Mouse (Mus musculus): Measurements from ENCODE around the gene Trim43a.
"Not testable (repeated sequence)": the region's sequence is repeated elsewhere in the genome, so short reads cannot be mapped to it uniquely, and the experiment has no call there.

Trim43a gene

DNA sequence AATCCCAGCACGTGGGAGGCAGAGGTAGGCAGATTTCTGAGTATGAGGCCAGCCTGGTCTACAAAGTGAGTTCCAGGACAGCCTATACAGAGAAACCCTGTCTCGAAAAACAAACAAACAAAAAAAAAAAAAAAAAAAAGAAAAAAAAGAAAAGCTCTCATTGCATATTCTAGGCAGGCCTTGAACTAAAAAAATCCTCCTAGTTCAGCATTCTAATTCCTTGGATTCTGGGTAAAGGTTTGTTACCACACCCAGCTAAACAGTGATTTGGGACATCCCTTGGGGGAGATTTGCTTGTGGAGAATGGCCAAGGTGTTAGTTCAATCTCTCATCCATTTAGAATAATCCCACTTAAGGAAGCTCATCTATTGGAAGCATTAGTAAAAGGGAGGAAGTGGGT lies at the start of gene Trim43a:
Gene Trim43a, plus strand, starts transcription at position 301 of the 400 bp plus-strand sequence.
- DNase-seq (ENCODE audit: low spot score in 2 of 2): not testable (repeated sequence)

DNA sequence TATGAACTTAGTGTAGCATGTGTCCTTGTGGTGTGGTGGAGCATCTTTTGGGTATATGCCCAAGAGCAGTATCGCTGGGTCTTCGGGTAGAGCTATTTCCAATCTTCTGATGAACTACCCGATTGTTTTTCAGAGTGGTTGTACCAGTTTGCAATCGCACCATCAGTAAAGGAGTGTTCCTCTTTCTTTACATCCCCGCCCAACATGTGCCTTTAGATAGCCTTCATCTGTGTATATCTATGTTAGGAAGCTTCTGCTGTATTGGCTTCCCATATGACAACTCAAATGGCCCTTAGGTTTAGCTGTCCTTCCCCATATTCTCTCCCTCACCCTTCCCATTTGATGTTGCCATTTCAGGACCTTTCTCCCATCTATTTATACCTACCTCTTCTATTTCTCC lies 46.6 kb upstream of the Trim43a start:
- DNase-seq (ENCODE audit: low spot score in 2 of 2): no peak

DNA sequence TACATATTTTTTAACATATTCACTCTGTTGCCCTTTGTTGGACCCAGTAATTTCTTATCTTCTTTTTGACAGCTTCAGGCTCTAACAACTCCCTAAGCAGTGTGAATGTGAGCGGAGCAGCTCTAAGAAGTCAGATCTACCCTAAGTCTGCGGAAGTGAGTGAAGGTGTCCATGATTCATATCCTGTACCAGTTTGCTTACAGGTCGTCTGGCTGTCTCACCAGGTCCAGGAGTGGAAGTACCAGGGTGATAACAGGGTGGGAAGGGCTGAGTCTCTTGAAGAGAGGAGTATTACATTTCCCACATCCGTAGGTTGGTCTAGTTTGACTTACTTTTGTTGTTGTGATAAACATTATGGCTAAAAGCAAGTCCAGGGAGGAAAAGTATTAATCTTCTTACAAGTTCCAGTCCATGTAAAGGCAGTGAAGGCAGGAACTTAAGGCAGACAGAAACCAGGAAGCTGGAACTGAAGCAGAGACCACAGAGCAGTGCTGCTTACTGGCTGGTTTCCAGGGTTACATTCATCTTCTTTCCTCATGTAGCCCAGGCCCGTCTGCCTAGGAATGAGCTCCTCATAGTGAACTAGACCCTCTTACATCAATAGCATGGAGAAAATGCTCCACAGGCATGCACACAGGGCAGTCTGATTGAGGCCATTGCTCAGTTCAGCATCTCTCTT lies 41.0 kb upstream of the Trim43a start:
- DNase-seq (ENCODE audit: low spot score in 2 of 2): no peak

DNA sequence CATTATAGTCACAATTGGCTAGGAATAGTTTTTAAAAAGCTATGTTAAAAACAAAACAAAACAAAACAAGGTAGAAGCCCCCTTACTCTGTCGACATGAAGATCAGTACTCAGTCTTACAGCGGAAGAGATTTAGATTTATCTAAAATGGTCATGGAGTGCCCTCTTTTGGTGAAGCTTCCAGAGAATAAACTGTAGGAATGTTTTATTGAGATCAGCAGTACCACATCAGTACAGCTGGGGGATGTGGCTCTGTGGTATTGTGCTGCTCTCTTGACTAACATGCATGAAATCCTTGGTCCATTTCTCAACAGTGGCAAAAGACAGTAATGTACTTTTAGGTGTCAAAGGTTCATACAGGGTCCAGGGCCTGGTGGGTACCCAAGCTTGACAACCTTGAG lies 37.9 kb upstream of the Trim43a start:
- no peak for DNase-seq (ENCODE audit: low spot score in 2 of 2)

DNA sequence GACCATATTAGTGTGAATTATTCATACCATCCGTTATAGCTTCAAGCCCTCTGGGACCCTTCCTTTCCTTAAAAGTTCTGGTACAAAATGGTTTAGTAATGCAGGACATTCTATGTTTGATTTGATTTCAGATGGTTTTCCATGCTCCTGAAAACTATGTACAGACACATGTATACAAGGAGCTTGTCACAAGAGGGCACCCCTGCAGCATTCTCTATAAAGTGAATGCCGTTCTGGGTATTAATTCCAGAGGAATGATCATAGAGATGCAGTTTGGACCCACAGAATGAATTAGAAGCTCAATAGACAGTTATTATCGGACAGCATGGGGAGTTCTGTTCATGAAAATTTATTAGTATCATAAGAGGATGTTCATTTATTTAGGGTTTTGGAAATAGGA lies 35.2 kb upstream of the Trim43a start:
- no peak for DNase-seq (ENCODE audit: low spot score in 2 of 2)

DNA sequence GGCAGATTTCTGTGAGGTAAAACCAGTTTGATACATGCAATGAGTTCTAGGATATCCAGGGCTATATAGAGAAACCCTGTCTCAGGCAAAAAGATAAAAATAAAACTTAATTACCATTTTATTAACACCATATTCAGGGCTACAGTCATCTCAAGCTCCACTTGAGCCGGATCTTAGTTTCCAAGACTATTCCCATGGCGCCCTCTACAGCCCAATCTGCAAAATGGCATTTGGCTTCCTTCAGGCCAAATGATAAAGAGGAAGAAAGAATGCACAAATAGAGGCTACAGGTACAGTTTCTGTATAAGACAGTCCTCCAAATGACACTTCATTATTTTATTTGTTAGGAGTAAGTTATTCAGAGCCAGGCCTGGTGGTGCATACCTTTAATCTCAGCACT lies 34.5 kb upstream of the Trim43a start:
- no peak for DNase-seq (ENCODE audit: low spot score in 2 of 2)

DNA sequence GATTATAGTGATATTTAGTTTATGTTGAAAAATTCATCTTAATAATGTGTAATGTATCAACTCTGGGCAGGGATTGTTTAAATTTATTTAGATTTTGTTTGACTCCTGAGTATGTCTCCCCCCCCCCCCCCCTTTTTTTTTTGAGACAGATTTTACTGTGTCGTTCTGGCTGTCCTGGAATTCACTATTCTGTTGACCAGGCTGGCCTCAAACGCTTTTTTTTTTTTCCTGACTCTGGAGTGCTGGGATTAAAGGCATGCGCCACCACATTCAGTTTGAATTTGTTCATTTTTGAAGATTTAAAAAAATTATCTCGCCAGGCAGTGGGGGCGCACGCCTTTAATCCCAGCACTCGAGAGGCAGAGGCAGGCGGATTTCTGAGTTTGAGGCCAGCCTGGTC lies 34.0 kb upstream of the Trim43a start:
- no peak for DNase-seq (ENCODE audit: low spot score in 2 of 2)

DNA sequence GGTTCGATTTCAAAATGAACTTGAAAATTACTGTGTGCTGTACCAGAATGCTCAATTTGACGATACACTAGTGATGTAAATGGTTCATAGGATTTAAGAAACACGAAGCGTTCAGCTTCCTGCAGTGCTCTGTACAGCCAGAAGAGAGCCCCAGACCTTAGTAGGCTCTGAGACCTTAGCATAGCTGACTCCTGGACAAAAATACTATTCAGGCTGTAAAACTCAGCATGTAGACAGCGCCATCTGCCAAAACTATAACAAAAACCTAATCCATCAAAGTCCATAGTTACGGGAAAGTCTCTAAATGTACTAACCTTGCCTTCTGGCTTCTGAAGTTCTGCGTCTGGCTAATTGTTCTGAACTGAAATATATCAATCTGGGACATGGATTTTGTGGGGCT lies 33.4 kb upstream of the Trim43a start:
- no peak for DNase-seq (ENCODE audit: low spot score in 2 of 2)

DNA sequence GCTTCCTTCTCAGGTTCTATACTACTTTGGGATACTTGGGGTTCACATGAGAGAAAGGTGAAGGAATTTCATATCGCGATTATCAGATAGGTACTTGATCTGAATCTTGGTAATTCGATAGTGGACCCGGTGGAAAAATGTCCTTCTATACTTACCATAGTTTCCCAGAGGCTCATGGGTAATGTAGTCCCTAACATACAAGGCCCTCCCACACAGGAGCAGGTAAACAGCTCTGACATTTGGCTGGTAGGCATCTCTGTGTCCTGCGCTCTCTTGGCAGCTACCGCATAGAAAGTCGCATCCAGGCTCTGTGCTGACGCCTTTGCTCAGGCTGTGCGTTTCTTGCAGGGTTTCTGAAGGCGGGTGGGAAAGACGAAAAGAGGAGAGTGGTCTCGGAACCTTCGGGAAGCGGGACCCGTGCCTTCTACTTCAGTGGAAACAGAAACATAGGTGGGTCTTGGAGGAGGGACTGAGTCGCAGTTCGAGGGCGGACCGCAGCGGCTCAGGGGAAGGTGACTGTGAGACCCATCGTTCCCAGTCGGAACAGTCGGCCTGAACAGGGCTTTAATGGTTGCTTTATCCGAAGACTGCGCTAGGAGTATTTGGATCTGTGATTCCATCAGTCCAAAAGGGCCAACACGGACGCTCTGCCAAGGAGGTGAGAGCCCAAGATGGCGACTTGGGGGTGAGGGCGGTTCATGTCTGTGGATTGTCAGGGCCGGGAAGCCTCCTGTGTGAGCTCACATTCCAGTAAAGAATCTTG lies 32.7 kb upstream of the Trim43a start, which contains the start of gene Zfp949:
Gene Zfp949, plus strand, starts transcription at position 170 of the 763 bp plus-strand sequence.
- DNase-seq (ENCODE audit: low spot score in 2 of 2): peak; percentile 78 to 82

DNA sequence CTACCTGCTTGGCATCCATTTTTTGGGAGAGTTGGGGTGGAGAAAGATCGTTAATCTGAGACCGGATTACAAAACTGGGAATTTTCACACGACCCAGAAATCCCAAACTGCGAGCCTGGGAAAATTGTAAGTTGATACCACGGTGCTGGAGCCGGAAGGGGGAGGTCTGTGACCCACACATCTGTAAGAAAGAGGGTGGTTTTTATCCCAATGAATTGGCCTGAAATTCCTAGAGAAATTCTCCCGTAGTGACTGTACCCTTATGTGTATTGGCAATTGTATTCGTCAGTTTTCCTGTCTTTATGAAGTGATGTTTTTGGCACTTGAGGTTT lies 32.1 kb upstream of the Trim43a start:
- no peak for DNase-seq (ENCODE audit: low spot score in 2 of 2)

DNA sequence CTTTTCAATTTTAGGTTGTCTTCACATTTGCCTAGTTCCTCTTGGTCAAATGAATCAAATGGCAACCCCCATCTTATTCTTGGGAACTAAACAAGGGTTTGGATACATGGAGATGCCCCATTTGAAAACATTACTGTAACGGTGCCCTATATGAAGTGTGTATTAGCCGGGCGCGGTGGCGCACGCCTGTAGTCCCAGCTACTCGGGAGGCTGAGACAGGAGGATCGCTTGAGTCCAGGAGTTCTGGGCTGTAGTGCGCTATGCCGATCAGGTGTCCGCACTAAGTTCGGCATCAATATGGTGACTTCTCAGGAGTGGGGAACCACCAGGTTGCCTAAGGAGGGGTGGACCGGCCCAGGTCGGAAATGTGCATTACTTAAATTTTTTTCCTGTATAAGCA lies 27.6 kb upstream of the Trim43a start:
- DNase-seq (ENCODE audit: low spot score in 2 of 2): no peak

DNA sequence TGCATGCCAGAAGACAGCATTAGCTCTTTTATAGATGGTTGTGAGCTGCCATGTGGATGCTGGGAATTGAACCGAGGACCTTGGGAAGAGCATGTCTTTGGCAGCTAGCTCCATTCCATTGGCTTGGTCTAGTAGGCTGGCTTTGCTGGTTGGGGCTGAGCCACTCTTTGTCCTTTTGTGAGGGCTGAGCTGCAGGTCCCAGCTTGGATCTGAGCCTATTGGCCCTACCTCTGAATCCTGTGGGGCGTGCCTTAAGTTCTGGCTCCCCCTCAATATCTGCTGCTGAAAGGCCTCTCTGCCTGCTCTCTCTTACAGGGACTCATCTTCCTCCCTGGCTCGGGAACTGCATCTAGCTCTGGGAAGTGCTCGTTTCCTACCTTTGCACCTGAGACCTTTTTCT lies 22.5 kb upstream of the Trim43a start:
- no peak for DNase-seq (ENCODE audit: low spot score in 2 of 2)

DNA sequence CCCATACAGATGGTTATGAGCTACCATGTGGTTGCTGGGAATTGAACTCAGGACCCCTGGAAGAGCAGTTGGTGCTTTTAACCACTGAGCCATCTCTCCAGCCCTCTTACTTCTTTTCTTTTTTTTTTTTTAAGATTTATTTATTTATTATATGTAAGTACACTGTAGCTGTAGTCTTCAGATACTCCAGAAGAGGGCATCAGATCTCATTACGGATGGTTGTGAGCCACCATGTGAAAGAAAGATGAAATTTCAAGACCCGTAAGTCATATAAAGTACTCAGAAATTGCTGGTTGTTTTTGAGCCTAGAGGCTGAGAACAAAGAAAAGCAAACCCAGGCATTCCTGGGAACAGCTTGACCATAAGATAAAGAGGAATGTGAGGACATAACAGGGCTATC lies 19.2 kb upstream of the Trim43a start:
- DNase-seq (ENCODE audit: low spot score in 2 of 2): not testable (repeated sequence)

DNA sequence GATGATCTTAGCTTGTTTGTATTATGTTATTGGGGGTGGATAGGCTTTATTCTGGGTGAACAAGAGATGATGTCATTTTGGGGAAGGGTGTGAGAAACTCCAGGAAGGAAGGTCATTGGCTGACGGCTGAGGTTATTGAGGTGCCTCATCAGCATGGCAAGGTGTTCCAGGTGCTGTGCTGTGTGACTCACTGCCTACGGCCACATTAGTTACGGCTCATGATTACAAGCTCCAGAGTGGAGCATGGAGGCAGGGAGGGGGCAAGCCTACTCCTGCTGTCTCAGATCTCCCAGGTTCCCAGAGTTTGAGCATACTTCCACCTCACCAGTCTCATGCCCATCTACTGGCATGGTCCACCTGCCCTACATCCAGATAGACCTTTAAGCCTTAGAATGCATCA lies 10.2 kb upstream of the Trim43a start:
- DNase-seq (ENCODE audit: low spot score in 2 of 2): not testable (repeated sequence)

DNA sequence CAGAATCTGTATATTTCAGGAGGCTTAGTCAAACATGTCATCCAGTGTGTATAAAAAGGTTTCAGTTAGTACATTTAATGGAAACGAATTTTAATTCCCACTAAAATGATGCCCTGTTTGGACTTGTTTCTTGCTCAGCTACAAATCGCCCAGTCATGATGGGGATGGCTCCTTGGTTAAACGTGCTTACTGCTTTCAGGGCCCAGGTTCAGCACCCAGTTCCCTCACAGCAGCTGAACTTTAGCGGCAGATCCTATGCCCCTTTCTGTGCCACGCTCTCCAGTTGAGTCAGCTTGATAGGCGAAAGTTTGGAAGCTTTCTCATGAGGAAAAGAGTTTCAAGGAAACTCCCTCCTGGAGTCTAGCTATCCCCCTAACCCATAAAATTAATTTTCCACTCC lies 13.0 kb downstream of the Trim43a start:
- DNase-seq (ENCODE audit: low spot score in 2 of 2): not testable (repeated sequence)

DNA sequence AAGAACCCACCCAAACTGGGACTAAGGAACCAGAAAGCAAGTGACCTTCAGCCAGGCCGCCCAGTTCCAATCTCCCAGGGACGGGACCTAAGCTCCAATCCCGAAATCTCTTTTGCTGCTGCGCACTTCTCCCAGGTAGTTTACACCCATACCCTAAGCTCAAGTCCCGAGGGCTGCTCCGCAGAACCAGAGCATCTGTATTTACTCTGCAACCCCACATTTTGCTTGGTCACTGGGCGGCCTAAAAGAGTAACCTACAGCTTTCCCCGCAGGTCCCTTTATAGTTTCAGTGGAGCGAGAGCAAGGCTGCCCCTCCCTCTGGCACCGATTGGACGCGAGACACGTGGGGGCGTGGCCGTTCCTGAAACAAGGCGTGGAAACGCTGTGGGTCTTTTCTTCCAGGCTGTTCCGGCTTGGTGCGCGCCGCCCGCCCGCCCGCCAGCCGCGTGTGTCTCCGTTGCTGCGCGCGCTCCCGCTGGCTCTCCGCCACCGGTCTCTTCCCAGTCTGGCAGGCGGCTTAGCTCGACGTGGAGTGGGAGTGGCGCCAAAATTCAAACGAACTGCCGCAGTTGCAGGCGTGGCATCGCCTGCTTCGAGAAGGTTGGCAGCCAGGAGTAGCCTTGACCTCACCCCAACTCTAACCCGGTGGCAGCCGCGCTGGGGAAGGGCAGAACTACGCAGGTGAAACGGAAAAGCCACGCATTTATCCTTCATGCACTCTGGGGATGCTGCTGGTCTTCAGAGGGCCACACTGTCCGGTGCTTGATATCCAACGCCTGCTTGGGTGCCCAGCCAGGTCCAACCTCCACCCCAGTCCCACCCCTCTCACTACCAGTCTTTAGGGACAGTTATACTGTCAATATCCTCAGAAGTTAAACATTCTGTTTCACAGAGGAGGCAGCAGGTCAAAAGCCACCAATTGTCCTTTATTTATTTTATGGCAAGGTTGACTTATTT lies 18.8 kb downstream of the Trim43a start:
- peak; percentile 97 for DNase-seq (ENCODE audit: low spot score in 2 of 2)

DNA sequence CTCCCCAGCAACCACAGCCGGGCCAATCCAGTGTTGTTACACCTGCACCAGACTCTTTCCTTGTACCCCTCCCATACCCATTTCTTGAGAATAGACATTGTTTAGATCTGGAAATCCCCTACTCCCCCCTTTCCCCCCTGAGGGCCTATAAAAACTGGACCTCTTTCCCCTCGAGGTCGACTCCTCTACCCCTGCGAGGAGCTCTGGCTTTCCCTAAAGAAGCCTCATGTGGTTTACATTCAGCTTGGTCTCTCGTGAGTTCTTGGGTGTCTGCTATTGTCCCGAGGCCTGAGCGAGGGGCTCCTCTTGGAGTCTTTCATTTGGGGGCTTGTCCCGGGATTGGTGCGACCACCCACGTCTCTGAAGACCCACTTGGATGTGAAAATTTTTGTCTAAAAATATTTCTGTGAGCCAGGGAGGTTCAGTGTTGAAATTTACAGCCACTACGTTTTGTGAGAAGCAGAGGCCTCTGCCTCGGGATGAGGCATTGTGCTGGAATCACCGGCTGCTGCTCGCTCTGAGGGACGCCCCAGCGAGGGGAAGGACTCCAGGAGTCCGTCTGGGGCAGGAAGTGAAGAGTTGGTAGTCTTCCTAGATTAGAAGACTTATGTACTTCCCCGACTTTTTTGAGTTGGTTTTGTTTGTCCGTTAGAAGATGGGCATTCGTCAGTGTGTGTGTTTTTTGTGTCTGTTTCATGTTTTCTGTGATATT lies 45.3 kb downstream of the Trim43a start:
- not testable (repeated sequence) for DNase-seq (ENCODE audit: low spot score in 2 of 2)

DNA sequence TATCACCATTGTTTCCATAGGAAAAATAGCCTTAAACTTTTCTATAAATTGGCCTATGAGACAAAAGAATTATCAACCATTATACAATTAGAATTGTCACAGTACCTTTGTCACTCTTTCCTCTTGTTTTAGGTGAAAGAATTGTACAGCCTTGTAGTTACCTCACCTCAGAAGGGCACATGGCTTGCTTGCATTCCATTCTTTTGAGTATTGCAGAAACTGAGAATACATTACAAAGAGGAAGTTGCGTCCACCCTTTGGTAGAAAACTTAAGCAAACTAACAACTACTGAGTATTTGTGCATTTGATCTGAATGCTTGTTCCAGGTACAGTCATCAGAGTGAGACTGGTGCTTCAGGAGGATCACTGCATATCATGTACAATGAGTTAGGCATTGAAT lies 57.4 kb downstream of the Trim43a start:
- DNase-seq (ENCODE audit: low spot score in 2 of 2): not testable (repeated sequence)

Data from right cerebral cortex, postnatal 36 days (tissue).